In genomic region chr19:59458743-59459135, GRCm38 (mm10) we compare ENCODE assay signal across 9 mouse cellular contexts. TPM values are rescaled to one million over a fixed set of nuclear protein-coding genes. Genes with fewer than 3 reads are reported as not detected.
DNase-seq lines count a peak whose midpoint lies in the region; ATAC-seq and TF ChIP-seq lines count a peak whose summit lies in the region.
"Had no signal": no experiment of that assay in that cellular context is flagged by ENCODE, and none has a peak within 500 bp of the region (broad histone marks: within the 10 kb centered on the region; RNA-seq: fewer than 3 reads in every experiment).

No protein-coding gene starts in this region.

- no peak for TF ChIP-seq CTCF in liver, postnatal 0 days (IDR thresholded peaks at IDR 0.05; ENCODE audit: low read depth)

- WGBS in heart, embryonic 12.5 days: 2% methylated on average over 15 of the region's 15 CpGs
- WGBS in hindbrain, embryonic 10.5 days: under 1% methylated on average over 15 of the region's 15 CpGs
- 2% methylated on average over 15 of the region's 15 CpGs for WGBS in liver, postnatal 0 days (ENCODE audit: insufficient replicate concordance)

- no peak for DNase-seq in heart, postnatal 14 days
- no peak for DNase-seq in ES-E14 (ENCODE audit: low read depth, low spot score)
- DNase-seq in hindbrain, embryonic 10.5 days (ENCODE audit: low spot score): no peak
- no peak for DNase-seq in liver, postnatal 0 days
- DNase-seq in B cell, adult 2 months: no peak
- no peak for DNase-seq in right cerebral cortex, adult 18-20 months
- no peak for DNase-seq in embryo, embryonic 10.5 days (ENCODE audit: low spot score)

- H3K36me3 ChIP-seq in heart, embryonic 12.5 days: no peaks in the 10 kb centered on the region
- H3K36me3 ChIP-seq in ES-E14 (ENCODE audit: control insufficient read depth, insufficient read depth, low read length, poor library complexity, severe bottlenecking): no peaks in the 10 kb centered on the region
- H3K36me3 ChIP-seq in hindbrain, embryonic 10.5 days: no peaks in the 10 kb centered on the region
- H3K36me3 ChIP-seq in liver, postnatal 0 days (replicated peaks; ENCODE audit: insufficient read depth, low read length): no peaks in the 10 kb centered on the region

- no peak overlapping the region for H3K27ac ChIP-seq in heart, embryonic 12.5 days (ENCODE audit: poor library complexity, severe bottlenecking)
- H3K27ac ChIP-seq in ES-E14 (ENCODE audit: insufficient read depth, low read depth, low read length, poor library complexity, severe bottlenecking): no peak overlapping the region
- peak overlapping the region; percentile 73; the same call in 1 of the 2 replicates for H3K27ac ChIP-seq in hindbrain, embryonic 10.5 days
- H3K27ac ChIP-seq in liver, postnatal 0 days (ENCODE audit: low read depth): no peak overlapping the region

- H3K9ac ChIP-seq in heart, embryonic 12.5 days: no peak overlapping the region
- peak overlapping the region; percentile 35; the same call in 1 of the 2 replicates for H3K9ac ChIP-seq in ES-E14 (ENCODE audit: insufficient read depth, low read depth, low read length, poor library complexity, severe bottlenecking)
- no peak overlapping the region for H3K9ac ChIP-seq in liver, postnatal 0 days (replicated peaks)

- no peak for ATAC-seq in heart, embryonic 12.5 days (ENCODE audit: insufficient number of reproducible peaks, low FRiP score)
- ATAC-seq in liver, postnatal 0 days: no peak

- H3K4me2 ChIP-seq in heart, embryonic 12.5 days: peak overlapping the region; percentile 69
- peak overlapping the region; percentile 50; the same call in 1 of the 2 replicates for H3K4me2 ChIP-seq in liver, postnatal 0 days (ENCODE audit: low read depth, low read length)

- H3K27me3 ChIP-seq in heart, embryonic 12.5 days (replicated peaks): peaks cover 88% of the 10 kb centered on the region
- peaks cover 100% of the 10 kb centered on the region for H3K27me3 ChIP-seq in hindbrain, embryonic 10.5 days (ENCODE audit: insufficient read depth, poor library complexity, severe bottlenecking)
- peaks cover 100% of the 10 kb centered on the region for H3K27me3 ChIP-seq in liver, postnatal 0 days (ENCODE audit: insufficient read depth, low read length)

- TF ChIP-seq EP300 in liver, postnatal 0 days (IDR thresholded peaks at IDR 0.05; ENCODE audit: low read depth): no peak

- H3K9me3 ChIP-seq in heart, embryonic 12.5 days (replicated peaks): no peaks in the 10 kb centered on the region
- no peaks in the 10 kb centered on the region for H3K9me3 ChIP-seq in ES-E14 (ENCODE audit: control insufficient read depth, insufficient read depth, low read depth, low read length)
- no peaks in the 10 kb centered on the region for H3K9me3 ChIP-seq in hindbrain, embryonic 10.5 days
- H3K9me3 ChIP-seq in liver, postnatal 0 days (ENCODE audit: low read length): no peaks in the 10 kb centered on the region

- H3K4me1 ChIP-seq in heart, embryonic 12.5 days (replicated peaks): peaks cover 27% of the 10 kb centered on the region
- H3K4me1 ChIP-seq in ES-E14 (ENCODE audit: control insufficient read depth in 2 of 2, insufficient read depth in 2 of 2, low read length in 2 of 2, poor library complexity in 1 of 2): peaks cover 0 to 4% of the 10 kb centered on the region in 2 experiments; a peak in 1 of 4 replicates
- peaks cover 27% of the 10 kb centered on the region for H3K4me1 ChIP-seq in hindbrain, embryonic 10.5 days (replicated peaks)
- H3K4me1 ChIP-seq in liver, postnatal 0 days (ENCODE audit: insufficient read depth): no peaks in the 10 kb centered on the region; the same call in none of the 2 replicates

- H3K4me3 ChIP-seq in heart, embryonic 12.5 days: peak overlapping the region; percentile 44
- H3K4me3 ChIP-seq in ES-E14 (ENCODE audit: insufficient read depth in 1 of 2, low read depth in 1 of 2, low read length in 2 of 2, poor library complexity in 1 of 2, severe bottlenecking in 1 of 2): peak overlapping the region; percentile 27 to 53
- H3K4me3 ChIP-seq in hindbrain, embryonic 10.5 days: peak overlapping the region; percentile 53
- H3K4me3 ChIP-seq in liver, postnatal 0 days (ENCODE audit: low read depth, low read length): peak overlapping the region; percentile 19; the same call in 1 of the 2 replicates

- in situ Hi-C loops in ES-E14 (cut with MboI; ENCODE audit: low sequenced_read_pairs in 2 of 2, unreplicated experiment in 2 of 2): no loop called here

- intact Hi-C loops in heart, postnatal 14 days (cut with DNase I): no loop called here

TF ChIP-seq in ES-E14, 5 proteins besides CTCF, POLR2A, EP300 and RAD21:
- TF ChIP-seq MAFK (IDR thresholded peaks at IDR 0.05; ENCODE audit: insufficient read depth, low read depth, low read length): no peak
- no peak for TF ChIP-seq ZC3H11A (IDR thresholded peaks at IDR 0.05; ENCODE audit: borderline replicate concordance, low read depth, low read length)
- TF ChIP-seq HCFC1 (IDR thresholded peaks at IDR 0.05; ENCODE audit: borderline replicate concordance, insufficient read depth, low read length): no peak
- TF ChIP-seq CHD2 (IDR thresholded peaks at IDR 0.05; ENCODE audit: low read depth, low read length): no peak
- no peak for TF ChIP-seq ZNF384 (IDR thresholded peaks at IDR 0.05; ENCODE audit: low read depth, low read length)

RNA-seq across cellular contexts. Expression of gene Emx2, which starts 0.6 kb away (rescaled TPM):
- not detected in 2 replicates for polyA plus RNA-seq in heart, embryonic 12.5 days (2016; fragmentation: Nextera tagmentation; extraction: Ambion mirVana)
- not detected for total RNA-seq in heart, postnatal 14 days (2021)
- 0.36 TPM in 1 of 2 replicates, not detected in the other for total RNA-seq in ES-E14 (2012; rRNA removed)
- polyA plus RNA-seq in hindbrain, embryonic 10.5 days (2016; fragmentation: Nextera tagmentation; extraction: Ambion mirVana): 1.2 and 2.3 TPM in 2 replicates
- polyA plus RNA-seq in liver, postnatal 0 days (2015; fragmentation: Nextera tagmentation; extraction: Ambion mirVana): not detected in 2 replicates
- total RNA-seq: liver, adult 2 months had no signal
- polyA plus RNA-seq: liver, adult 2 months had no signal
